Mouse (Mus musculus) urinary bladder, postnatal 4 days (tissue): ENCODE data around the gene Gpatch11.

Experiments
- DNase-seq, 2 experiments: peaks; one replicate each; pipeline ENCODE4 v3.0.0; 2021 to 2022; ENCODE audit warnings: low spot score in 2 of 2

Gpatch11 gene

GRCm38 (mm10) chr17:78894991-78895390 is 59.6 kb downstream of the Gpatch11 start:
- DNase-seq, result no peak

- DNase-seq, result peak; percentile 43 to 66
Measured at GRCm38 (mm10) chr17:78895394-78895793, 60.0 kb downstream of the Gpatch11 start.
